Mouse (Mus musculus): Measurements from ENCODE around the gene Gm13199.

DNA sequence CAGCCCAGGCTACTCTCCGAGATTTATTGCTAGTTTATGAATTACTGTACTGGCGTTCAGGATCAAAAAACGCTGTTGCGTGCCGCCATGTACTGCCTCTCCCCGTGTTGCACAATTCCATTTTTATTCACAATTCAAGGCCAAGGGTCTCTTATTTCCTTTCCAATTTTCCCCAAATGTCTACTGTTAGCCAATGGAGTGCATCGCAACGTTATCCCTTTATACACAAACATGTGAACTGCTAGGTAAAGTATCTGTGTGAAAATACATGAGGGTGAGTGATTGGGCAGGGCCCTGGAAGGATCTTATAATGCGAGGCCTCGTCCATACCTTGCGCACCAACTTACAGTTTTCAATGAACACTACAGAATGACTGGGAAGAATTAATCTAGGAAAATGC, 31.6 kb upstream of the Gm13199 start:
- TF ChIP-seq EP300 (optimal IDR thresholded peaks at IDR 0.05) (no peak), CTCF (IDR thresholded peaks at IDR 0.05; ENCODE audit: low read depth) (no peak)

Data from stomach, postnatal 0 days (tissue).